ENCODE assay signal across 8 mouse cellular contexts in genomic region chr15:86058394-86058915, GRCm38 (mm10). TPM values are rescaled to one million over a fixed set of nuclear protein-coding genes. Genes with fewer than 3 reads are reported as not detected.
A peak's percentile ranks its signal among the peaks of the same experiment; 100 is the strongest.
DNase-seq lines count a peak whose midpoint lies in the region; ATAC-seq and TF ChIP-seq lines count a peak whose summit lies in the region.

No protein-coding gene starts in this region.

- TF ChIP-seq EP300 in ES-Bruce4 (IDR thresholded peaks at IDR 0.05; ENCODE audit: insufficient read depth, low read depth, low read length) = no peak
- TF ChIP-seq EP300 in heart, postnatal 0 days (IDR thresholded peaks at IDR 0.05; ENCODE audit: low read depth) = no peak

- no peak for TF ChIP-seq CTCF in ES-Bruce4 (IDR thresholded peaks at IDR 0.05; ENCODE audit: low read depth, low read length)
- no peak for TF ChIP-seq CTCF in heart, postnatal 0 days (IDR thresholded peaks at IDR 0.05; ENCODE audit: low read depth)
- TF ChIP-seq CTCF in testis, adult 2 months (IDR thresholded peaks at IDR 0.05; ENCODE audit: control insufficient read depth, insufficient read depth, insufficient replicate concordance, low read depth, low read length) = no peak

- WGBS in forebrain, embryonic 13.5 days = under 1% methylated on average over 42 of the region's 70 CpGs
- under 1% methylated on average over 32 of the region's 70 CpGs for whole genome bisulfite sequencing in heart, postnatal 0 days
- WGBS in liver, embryonic 16.5 days (ENCODE audit: insufficient replicate concordance) = under 1% methylated on average over 54 of the region's 70 CpGs
- WGBS in neural tube, embryonic 14.5 days = under 1% methylated on average over 65 of the region's 70 CpGs

- peaks cover 3% of the 10 kb centered on the region for H3K4me1 ChIP-seq in ES-Bruce4 (ENCODE audit: control insufficient read depth, insufficient read depth, low read length)
- H3K4me1 ChIP-seq in forebrain, embryonic 13.5 days = peaks cover 49% of the 10 kb centered on the region
- H3K4me1 ChIP-seq in heart, postnatal 0 days (ENCODE audit: control insufficient read depth, insufficient read depth) = peaks cover 37% of the 10 kb centered on the region
- H3K4me1 ChIP-seq in liver, embryonic 16.5 days (ENCODE audit: control insufficient read depth, low read depth, low read length) = peaks cover 65% of the 10 kb centered on the region
- peaks cover 41% of the 10 kb centered on the region for H3K4me1 ChIP-seq in neural tube, embryonic 14.5 days (ENCODE audit: control insufficient read depth, insufficient read depth, low read length)
- H3K4me1 ChIP-seq in testis, adult 2 months (ENCODE audit: control insufficient read depth, insufficient read depth, low read length) = peaks cover 12% of the 10 kb centered on the region

- H3K4me2 ChIP-seq in forebrain, embryonic 13.5 days = peak overlapping the region; percentile 78
- peak overlapping the region; percentile 94 for H3K4me2 ChIP-seq in heart, postnatal 0 days (ENCODE audit: low read depth, low read length)
- H3K4me2 ChIP-seq in liver, embryonic 16.5 days (ENCODE audit: low read depth, low read length) = peak overlapping the region; percentile 97
- H3K4me2 ChIP-seq in neural tube, embryonic 14.5 days (ENCODE audit: low read depth, low read length) = peak overlapping the region; percentile 99

- ATAC-seq in forebrain, embryonic 13.5 days = peak; percentile 80
- peak; percentile 83 for ATAC-seq in heart, postnatal 0 days (ENCODE audit: insufficient read depth, low read depth)
- ATAC-seq in liver, embryonic 16.5 days (ENCODE audit: low read depth) = peak; percentile 84
- ATAC-seq in neural tube, embryonic 14.5 days (ENCODE audit: low read depth) = peak; percentile 70

- H3K4me3 ChIP-seq in ES-Bruce4 (ENCODE audit: low read depth, low read length) = peak overlapping the region; percentile 84
- H3K4me3 ChIP-seq in forebrain, embryonic 13.5 days = peak overlapping the region; percentile 81
- H3K4me3 ChIP-seq in heart, postnatal 0 days (ENCODE audit: low read depth, low read length) = peak overlapping the region; percentile 89
- H3K4me3 ChIP-seq in liver, embryonic 16.5 days (ENCODE audit: low read depth, low read length) = peak overlapping the region; percentile 82
- peak overlapping the region; percentile 91 for H3K4me3 ChIP-seq in neural tube, embryonic 14.5 days (ENCODE audit: low read depth, low read length)
- peak overlapping the region; percentile 86 for H3K4me3 ChIP-seq in testis, adult 2 months (ENCODE audit: control insufficient read depth, low read depth, low read length)

- H3K27me3 ChIP-seq in ES-Bruce4 (ENCODE audit: control insufficient read depth, insufficient read depth, low read length, poor library complexity, severe bottlenecking) = no peaks in the 10 kb centered on the region
- no peaks in the 10 kb centered on the region for H3K27me3 ChIP-seq in forebrain, embryonic 13.5 days
- no peaks in the 10 kb centered on the region for H3K27me3 ChIP-seq in heart, postnatal 0 days (ENCODE audit: control insufficient read depth, insufficient read depth, low read length)
- no peaks in the 10 kb centered on the region for H3K27me3 ChIP-seq in liver, embryonic 16.5 days (ENCODE audit: control insufficient read depth, insufficient read depth, low read depth, low read length)
- H3K27me3 ChIP-seq in neural tube, embryonic 14.5 days (ENCODE audit: control insufficient read depth, insufficient read depth, low read length) = no peaks in the 10 kb centered on the region
- H3K27me3 ChIP-seq in testis, adult 2 months (ENCODE audit: control insufficient read depth, insufficient read depth, low read length) = no peaks in the 10 kb centered on the region

- H3K9ac ChIP-seq in ES-Bruce4 (ENCODE audit: low read depth, poor library complexity, severe bottlenecking) = peak overlapping the region; percentile 92
- H3K9ac ChIP-seq in forebrain, embryonic 13.5 days = peak overlapping the region; percentile 98
- peak overlapping the region; percentile 90 for H3K9ac ChIP-seq in heart, postnatal 0 days (replicated peaks; ENCODE audit: low read depth, low read length)
- peak overlapping the region; percentile 92 for H3K9ac ChIP-seq in liver, embryonic 16.5 days (ENCODE audit: low read depth, low read length)
- H3K9ac ChIP-seq in neural tube, embryonic 14.5 days (replicated peaks; ENCODE audit: low read depth, low read length) = peak overlapping the region; percentile 98

- no peak overlapping the region for H3K27ac ChIP-seq in ES-Bruce4 (ENCODE audit: insufficient read depth, low read length)
- peak overlapping the region; percentile 85 for H3K27ac ChIP-seq in forebrain, embryonic 13.5 days
- peak overlapping the region; percentile 87 for H3K27ac ChIP-seq in heart, postnatal 0 days (ENCODE audit: low read depth)
- peak overlapping the region; percentile 83 for H3K27ac ChIP-seq in liver, embryonic 16.5 days (ENCODE audit: low read length)
- peak overlapping the region; percentile 90 for H3K27ac ChIP-seq in neural tube, embryonic 14.5 days (ENCODE audit: low read depth, low read length)
- no peak overlapping the region for H3K27ac ChIP-seq in testis, adult 2 months (ENCODE audit: control insufficient read depth, insufficient read depth, low read depth, low read length)

- no peak for TF ChIP-seq POLR2A in ES-Bruce4 (IDR thresholded peaks at IDR 0.05; ENCODE audit: insufficient read depth, low read length)
- TF ChIP-seq POLR2A in testis, adult 2 months (IDR thresholded peaks at IDR 0.05; ENCODE audit: control insufficient read depth, low read depth, low read length) = peak; percentile 51; the same call in 1 of the 2 replicates

- H3K36me3 ChIP-seq in ES-Bruce4 (ENCODE audit: control insufficient read depth, insufficient read depth, low read length, poor library complexity, severe bottlenecking) = no peaks in the 10 kb centered on the region
- H3K36me3 ChIP-seq in forebrain, embryonic 13.5 days (ENCODE audit: poor library complexity, severe bottlenecking) = no peaks in the 10 kb centered on the region
- H3K36me3 ChIP-seq in heart, postnatal 0 days (replicated peaks; ENCODE audit: control insufficient read depth, insufficient read depth, low read length) = no peaks in the 10 kb centered on the region
- H3K36me3 ChIP-seq in liver, embryonic 16.5 days (ENCODE audit: control insufficient read depth, insufficient read depth) = no peaks in the 10 kb centered on the region
- H3K36me3 ChIP-seq in neural tube, embryonic 14.5 days (ENCODE audit: control insufficient read depth, insufficient read depth, low read length) = no peaks in the 10 kb centered on the region
- no peaks in the 10 kb centered on the region for H3K36me3 ChIP-seq in testis, adult 2 months (ENCODE audit: control insufficient read depth, insufficient read depth, low read length)

- no peaks in the 10 kb centered on the region for H3K9me3 ChIP-seq in ES-Bruce4 (replicated peaks; ENCODE audit: control insufficient read depth, insufficient read depth, low read length, poor library complexity, severe bottlenecking)
- no peaks in the 10 kb centered on the region for H3K9me3 ChIP-seq in forebrain, embryonic 13.5 days (replicated peaks)
- no peaks in the 10 kb centered on the region for H3K9me3 ChIP-seq in heart, postnatal 0 days (replicated peaks; ENCODE audit: control insufficient read depth, low read length)
- H3K9me3 ChIP-seq in liver, embryonic 16.5 days (replicated peaks; ENCODE audit: control insufficient read depth, low read length) = no peaks in the 10 kb centered on the region
- no peaks in the 10 kb centered on the region for H3K9me3 ChIP-seq in neural tube, embryonic 14.5 days (ENCODE audit: control insufficient read depth, low read length)

- DNase-seq in cerebellum, adult 11 months = peak; percentile 91
- DNase-seq in heart, postnatal 0 days (ENCODE audit: low spot score) = peak; percentile 85
- DNase-seq in kidney, postnatal 4 days = peak; percentile 86 to 93

RNA-seq across cellular contexts. Expression of gene Gramd4, which starts 1.0 kb away (rescaled TPM):
- polyA plus RNA-seq in ES-Bruce4 (2011; ENCODE audit: insufficient read depth, insufficient read length, low read depth, missing spikeins) = 22.6 TPM in 2 replicates
- 30.1 and 31.6 TPM in 2 replicates for polyA plus RNA-seq in forebrain, embryonic 13.5 days (2015; fragmentation: Nextera tagmentation; extraction: Ambion mirVana)
- total RNA-seq in heart, postnatal 0 days (2014; rRNA removed; ENCODE audit: low replicate concordance) = 31.8 and 35.0 TPM in 2 replicates
- polyA plus RNA-seq in heart, postnatal 0 days (2015; fragmentation: Nextera tagmentation; extraction: Ambion mirVana) = 15.4 and 16.2 TPM in 2 replicates
- polyA plus RNA-seq in liver, embryonic 16.5 days (2015; fragmentation: Nextera tagmentation; extraction: Ambion mirVana) = 3.4 and 3.5 TPM in 2 replicates
- 17.1 and 23.6 TPM in 2 replicates for polyA plus RNA-seq in neural tube, embryonic 14.5 days (2014; fragmentation: Nextera tagmentation; extraction: Ambion mirVana)
- polyA plus RNA-seq in testis, adult 2 months (2012; rRNA removed) = 1.6 and 2.0 TPM in 2 replicates

RNA-seq across cellular contexts. Expression of gene Celsr1, which starts 24.9 kb away (rescaled TPM):
- 8.0 and 10.2 TPM in 2 replicates for polyA plus RNA-seq in ES-Bruce4 (2011; ENCODE audit: insufficient read depth, insufficient read length, low read depth, missing spikeins)
- 6.6 and 7.1 TPM in 2 replicates for polyA plus RNA-seq in forebrain, embryonic 13.5 days (2015; fragmentation: Nextera tagmentation; extraction: Ambion mirVana)
- total RNA-seq in heart, postnatal 0 days (2014; rRNA removed; ENCODE audit: low replicate concordance) = 17.4 and 18.0 TPM in 2 replicates
- 0.80 and 0.97 TPM in 2 replicates for polyA plus RNA-seq in heart, postnatal 0 days (2015; fragmentation: Nextera tagmentation; extraction: Ambion mirVana)
- polyA plus RNA-seq in liver, embryonic 16.5 days (2015; fragmentation: Nextera tagmentation; extraction: Ambion mirVana) = 0.02 and 0.09 TPM in 2 replicates
- 2.4 and 2.6 TPM in 2 replicates for polyA plus RNA-seq in neural tube, embryonic 14.5 days (2014; fragmentation: Nextera tagmentation; extraction: Ambion mirVana)
- 0.15 and 0.71 TPM in 2 replicates for polyA plus RNA-seq in testis, adult 2 months (2012; rRNA removed)

Comparison
In these comparisons a context has a peak if more than half of its experiments do, and no peak if none do; other contexts are left out.
1. H3K27ac ChIP-seq: peak in forebrain, embryonic 13.5 days (single experiment), heart, postnatal 0 days (single experiment), liver, embryonic 16.5 days (single experiment) and neural tube, embryonic 14.5 days (single experiment); none in ES-Bruce4 (single experiment) and testis, adult 2 months (single experiment).
2. Peak in every context shown above with its lines, with median percentiles within 50 percentile points of each other: H3K4me3 ChIP-seq, H3K9ac ChIP-seq, DNase-seq, ATAC-seq and H3K4me2 ChIP-seq.